22 mouse cellular contexts compared by ENCODE assay signal in genomic region chr17:72557029-72557735, GRCm38 (mm10). TPM values are rescaled to one million over a fixed set of nuclear protein-coding genes. Genes with fewer than 3 reads are reported as not detected.
DNase-seq lines count a peak whose midpoint lies in the region; ATAC-seq and TF ChIP-seq lines count a peak whose summit lies in the region.
"Had no signal": no experiment of that assay in that cellular context is flagged by ENCODE, and none has a peak within 500 bp of the region (broad histone marks: within the 10 kb centered on the region; RNA-seq: fewer than 3 reads in every experiment).

No protein-coding gene starts in this region.

- H3K4me1 ChIP-seq in hindbrain, embryonic 11.5 days (replicated peaks; ENCODE audit: control insufficient read depth, insufficient read depth, low read length), result no peaks in the 10 kb centered on the region
- no peaks in the 10 kb centered on the region for H3K4me1 ChIP-seq in hindbrain, embryonic 12.5 days
- H3K4me1 ChIP-seq in CH12.LX (ENCODE audit: control insufficient read depth in 1 of 2, insufficient read depth in 2 of 2), result peaks cover 0 to 19% of the 10 kb centered on the region in 2 experiments; a peak in 2 of 4 replicates
- H3K4me1 ChIP-seq: embryonic facial prominence, embryonic 13.5 days; intestine, embryonic 15.5 days had no signal

- intact Hi-C loops in gastrocnemius, postnatal 36 days (cut with DNase I), result no loop called here

- no peaks in the 10 kb centered on the region for H3K36me3 ChIP-seq in hindbrain, embryonic 11.5 days (ENCODE audit: control insufficient read depth, insufficient read depth, low read length)
- no peaks in the 10 kb centered on the region for H3K36me3 ChIP-seq in hindbrain, embryonic 12.5 days
- no peaks in the 10 kb centered on the region for H3K36me3 ChIP-seq in CH12.LX (replicated peaks in 1 of 2; ENCODE audit: control insufficient read depth in 1 of 2, insufficient read depth in 1 of 2, low read length in 1 of 2)
- H3K36me3 ChIP-seq: embryonic facial prominence, embryonic 13.5 days; intestine, embryonic 15.5 days had no signal

- TF ChIP-seq EP300 in CH12.LX (IDR thresholded peaks at IDR 0.05; ENCODE audit: low read length), result peak; percentile 74

- TF ChIP-seq CTCF in CH12.LX (conservative IDR thresholded peaks at IDR 0.05 in 1 of 2, IDR thresholded peaks at IDR 0.05 in 1 of 2; ENCODE audit: low read depth in 2 of 2, low read length in 2 of 2), result no peak

- 50% methylated on average over 6 of the region's 6 CpGs for WGBS in hindbrain, embryonic 11.5 days
- WGBS in hindbrain, embryonic 12.5 days, result 52% methylated on average over 6 of the region's 6 CpGs

- H3K27ac ChIP-seq in hindbrain, embryonic 11.5 days (ENCODE audit: low read depth, low read length), result no peak overlapping the region
- H3K27ac ChIP-seq in hindbrain, embryonic 12.5 days, result no peak overlapping the region
- H3K27ac ChIP-seq in CH12.LX (ENCODE audit: insufficient read depth, low read depth), result no peak overlapping the region
- H3K27ac ChIP-seq: embryonic facial prominence, embryonic 13.5 days; hindbrain, embryonic 14.5 days; intestine, embryonic 15.5 days had no signal

- no peaks in the 10 kb centered on the region for H3K9me3 ChIP-seq in hindbrain, embryonic 11.5 days (ENCODE audit: control insufficient read depth, low read length)
- no peaks in the 10 kb centered on the region for H3K9me3 ChIP-seq in hindbrain, embryonic 12.5 days (replicated peaks)
- no peaks in the 10 kb centered on the region for H3K9me3 ChIP-seq in CH12.LX (replicated peaks; ENCODE audit: low read length)
- H3K9me3 ChIP-seq: embryonic facial prominence, embryonic 13.5 days; intestine, embryonic 15.5 days had no signal

- in situ Hi-C loops in CH12.LX (cut with MboI; ENCODE audit: low pct_ligation_motif_present, low pct_unique_long_range_greater_than_20kb, low sequenced_read_pairs), result no loop called here

- H3K9ac ChIP-seq in hindbrain, embryonic 11.5 days (ENCODE audit: low read depth, low read length), result no peak overlapping the region
- H3K9ac ChIP-seq in hindbrain, embryonic 12.5 days, result no peak overlapping the region
- no peak overlapping the region for H3K9ac ChIP-seq in CH12.LX (ENCODE audit: insufficient read depth, low read depth)
- H3K9ac ChIP-seq: embryonic facial prominence, embryonic 13.5 days; hindbrain, embryonic 14.5 days; intestine, embryonic 15.5 days had no signal

- peak; percentile 51; the same call in 1 of the 2 replicates for ATAC-seq in hindbrain, embryonic 11.5 days (ENCODE audit: low FRiP score)
- no peak for ATAC-seq in hindbrain, embryonic 12.5 days (ENCODE audit: low FRiP score)
- ATAC-seq: CD4-positive, CD25-positive, alpha-beta regulatory T cell, adult 4 months; forebrain, embryonic 14.5 days; intestine, embryonic 15.5 days had no signal

- DNase-seq in hindbrain, embryonic 11.5 days (ENCODE audit: low spot score), result no peak
- peak; percentile 3 to 6 for DNase-seq in B cell, adult 2 months
- DNase-seq in CH12.LX (ENCODE audit: extremely low read depth) (peak; percentile 60), ZHBTc4 (ENCODE audit: low read depth, low spot score) (peak; percentile 93)
- DNase-seq in thymus, postnatal 0 days (ENCODE audit: low spot score), result no peak
- DNase-seq in gastrocnemius, postnatal 36 days, result no peak
- no peak for DNase-seq in gastrocnemius, postnatal 25 days
- DNase-seq: adrenal gland, postnatal 14 days; cerebellum, adult 11-12 months; cerebellum, adult 9-10 months; cerebellum, postnatal 25 days; heart, postnatal 10 days; heart, postnatal 4 days; kidney, adult 18-20 months had no signal

- no peak for TF ChIP-seq RAD21 in CH12.LX (IDR thresholded peaks at IDR 0.05; ENCODE audit: low read depth, low read length)

- no peak overlapping the region for H3K4me2 ChIP-seq in hindbrain, embryonic 11.5 days (replicated peaks; ENCODE audit: low read depth, low read length)
- no peak overlapping the region for H3K4me2 ChIP-seq in hindbrain, embryonic 12.5 days (replicated peaks)
- no peak overlapping the region for H3K4me2 ChIP-seq in CH12.LX (ENCODE audit: insufficient read depth, low read depth, poor library complexity, severe bottlenecking)
- H3K4me2 ChIP-seq: embryonic facial prominence, embryonic 13.5 days; hindbrain, embryonic 14.5 days; intestine, embryonic 15.5 days had no signal

- no peaks in the 10 kb centered on the region for H3K79me2 ChIP-seq in CH12.LX (replicated peaks; ENCODE audit: control insufficient read depth, extremely low read depth, insufficient read depth, poor library complexity, severe bottlenecking)

- TF ChIP-seq POLR2A in CH12.LX (IDR thresholded peaks at IDR 0.05; ENCODE audit: low read depth, low read length), result no peak

- dilution Hi-C loops in CH12.LX (cut with MboI; ENCODE audit: extremely low pct_ligation_motif_present, extremely low pct_unique_long_range_greater_than_20kb, low sequenced_read_pairs), result no loop called here

- no peak overlapping the region for H3K4me3 ChIP-seq in hindbrain, embryonic 11.5 days (ENCODE audit: low read depth, low read length)
- no peak overlapping the region for H3K4me3 ChIP-seq in hindbrain, embryonic 12.5 days
- no peak overlapping the region for H3K4me3 ChIP-seq in CH12.LX (replicated peaks in 1 of 3; ENCODE audit: low read depth in 2 of 3, low read length in 2 of 3, poor library complexity in 1 of 3)
- H3K4me3 ChIP-seq: embryonic facial prominence, embryonic 13.5 days; intestine, embryonic 15.5 days had no signal

- H3K27me3 ChIP-seq in hindbrain, embryonic 11.5 days (ENCODE audit: control insufficient read depth, insufficient read depth, low read length), result no peaks in the 10 kb centered on the region
- no peaks in the 10 kb centered on the region for H3K27me3 ChIP-seq in hindbrain, embryonic 12.5 days
- H3K27me3 ChIP-seq in CH12.LX (replicated peaks), result no peaks in the 10 kb centered on the region
- H3K27me3 ChIP-seq: embryonic facial prominence, embryonic 13.5 days; intestine, embryonic 15.5 days had no signal

TF ChIP-seq in CH12.LX, 34 proteins besides CTCF, POLR2A, EP300 and RAD21:
- no peak for TF ChIP-seq NELFE (IDR thresholded peaks at IDR 0.05; ENCODE audit: low read depth, low read length)
- TF ChIP-seq HCFC1 (IDR thresholded peaks at IDR 0.05; ENCODE audit: low read depth, low read length), result no peak
- TF ChIP-seq JUND (conservative IDR thresholded peaks at IDR 0.05; ENCODE audit: low read depth, low read length), result peak; percentile 59
- TF ChIP-seq CHD1 (IDR thresholded peaks at IDR 0.05; ENCODE audit: low read depth, low read length), result no peak
- no peak for TF ChIP-seq ZMIZ1 (IDR thresholded peaks at IDR 0.05; ENCODE audit: low read depth, low read length)
- no peak for TF ChIP-seq UBTF (IDR thresholded peaks at IDR 0.05; ENCODE audit: low read depth, low read length)
- no peak for TF ChIP-seq TCF12 (IDR thresholded peaks at IDR 0.05; ENCODE audit: low read depth, low read length)
- no peak for TF ChIP-seq MAFK (IDR thresholded peaks at IDR 0.05; ENCODE audit: insufficient replicate concordance, low read length)
- TF ChIP-seq USF1 (IDR thresholded peaks at IDR 0.05; ENCODE audit: low read depth, low read length), result no peak
- peak; percentile 55 for TF ChIP-seq JUN (IDR thresholded peaks at IDR 0.05; ENCODE audit: insufficient read depth, low read depth, low read length)
TF ChIP-seq in CH12.LX: peak in this region for 2.

RNA-seq across cellular contexts. Expression of gene Alk, which starts 47.2 kb away (rescaled TPM):
- polyA plus RNA-seq in hindbrain, embryonic 11.5 days (2014; fragmentation: Nextera tagmentation; extraction: Ambion mirVana), result 0.27 and 0.51 TPM in 2 replicates
- polyA plus RNA-seq in hindbrain, embryonic 12.5 days (2016; fragmentation: Nextera tagmentation; extraction: Ambion mirVana), result 2.2 and 2.5 TPM in 2 replicates
- 0.21 and 0.38 TPM in 2 replicates for total RNA-seq in CH12.LX (2012; rRNA removed)
- total RNA-seq in CH12.LX (2014; rRNA removed), result 0.27 and 0.44 TPM in 2 replicates
- polyA plus RNA-seq in CH12.LX (2012; ENCODE audit: insufficient read length, low read depth), result 0.42 and 0.63 TPM in 2 replicates
- 0.05 TPM in 1 of 2 replicates, not detected in the other for polyA plus RNA-seq in thymus, postnatal 0 days (2015; fragmentation: Nextera tagmentation; extraction: Ambion mirVana)
- under 1 TPM in 1 of 2 experiments, not detected in 1; 0.10 TPM for total RNA-seq in gastrocnemius, postnatal 36 days (2021)
- total RNA-seq in gastrocnemius, postnatal 25 days (2021), result under 1 TPM in 1 of 2 experiments, not detected in 1; 0.05 TPM
- total RNA-seq: adrenal gland, postnatal 14 days; gastrocnemius, adult 8-10 months; granulocyte monocyte progenitor cell, adult 5-6 weeks; heart, postnatal 10 days had no signal

Comparison
In these comparisons a context has a peak if more than half of its experiments do, and no peak if none do; other contexts are left out.
1. DNase-seq: peak in B cell, adult 2 months (2 of 2), CH12.LX (single experiment) and ZHBTc4 (single experiment); none in hindbrain, embryonic 11.5 days (single experiment), thymus, postnatal 0 days (single experiment), gastrocnemius, postnatal 36 days (0 of 2) and gastrocnemius, postnatal 25 days (single experiment).